16 mouse cellular contexts compared by ENCODE assay signal in genomic region chr3:57342976-57343375, GRCm38 (mm10). TPM values are rescaled to one million over a fixed set of nuclear protein-coding genes. Genes with fewer than 3 reads are reported as not detected.
"Had no signal": no experiment of that assay in that cellular context is flagged by ENCODE, and none has a peak within 500 bp of the region (broad histone marks: within the 10 kb centered on the region; RNA-seq: fewer than 3 reads in every experiment).

No protein-coding gene starts in this region.

- H3K9me3 ChIP-seq: neural tube, embryonic 13.5 days; neural tube, embryonic 15.5 days; stomach, embryonic 15.5 days had no signal

- H3K4me1 ChIP-seq: neural tube, embryonic 13.5 days; neural tube, embryonic 15.5 days had no signal

- DNase-seq: retina, postnatal 1 day; right cerebral cortex, adult 18-20 months; right cerebral cortex, postnatal 14 days; right cerebral cortex, postnatal 25 days; right cerebral cortex, postnatal 4 days; spleen, adult 18-20 months; thymus, adult 18-20 months; thymus, adult 2 months; thymus, postnatal 14 days; thymus, postnatal 25 days; thymus, postnatal 36 days; thymus, postnatal 4 days had no signal

- H3K27ac ChIP-seq: neural tube, embryonic 13.5 days; neural tube, embryonic 15.5 days had no signal

- H3K27me3 ChIP-seq: neural tube, embryonic 13.5 days; neural tube, embryonic 15.5 days; stomach, embryonic 15.5 days had no signal

- H3K4me2 ChIP-seq: neural tube, embryonic 13.5 days; neural tube, embryonic 15.5 days; stomach, embryonic 15.5 days had no signal

- H3K9ac ChIP-seq: neural tube, embryonic 13.5 days; neural tube, embryonic 15.5 days; stomach, embryonic 15.5 days had no signal

- H3K4me3 ChIP-seq: neural tube, embryonic 13.5 days; neural tube, embryonic 15.5 days; stomach, embryonic 15.5 days had no signal

- H3K36me3 ChIP-seq: neural tube, embryonic 13.5 days; neural tube, embryonic 15.5 days; stomach, embryonic 15.5 days had no signal

RNA-seq across cellular contexts. Expression of gene Tm4sf1, which starts 41.2 kb away (rescaled TPM):
- total RNA-seq: neutrophil, adult 5-6 weeks had no signal
